In the genomic region with DNA sequence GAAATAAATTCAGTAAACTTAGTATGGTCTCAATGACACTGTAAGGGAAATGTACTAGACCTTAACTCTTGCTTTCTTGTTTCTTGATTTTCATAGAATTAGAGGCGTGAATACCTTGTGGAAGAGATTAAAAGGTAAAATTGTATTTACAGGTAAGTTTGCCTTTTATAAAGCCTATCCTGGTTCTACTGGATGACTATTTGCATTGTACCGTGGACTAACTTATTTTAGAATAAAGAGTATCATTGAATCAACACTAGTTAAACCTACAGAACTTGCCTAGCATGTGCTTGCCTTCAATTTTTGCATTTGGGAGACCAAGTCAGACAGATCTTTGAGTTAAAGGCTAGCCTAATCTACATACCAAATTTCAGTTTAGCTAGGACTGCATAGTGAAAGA, we compare ENCODE assay signal across 8 mouse cellular contexts. TPM values are rescaled to one million over a fixed set of nuclear protein-coding genes. Genes with fewer than 3 reads are reported as not detected.
DNase-seq lines count a peak whose midpoint lies in the region; ATAC-seq and TF ChIP-seq lines count a peak whose summit lies in the region.

No protein-coding gene starts in this region.

- peak overlapping the region; percentile 59; the same call in 1 of the 2 replicates for H3K9ac ChIP-seq in kidney, embryonic 16.5 days (replicated peaks; ENCODE audit: low read length)
- H3K9ac ChIP-seq in hindbrain, postnatal 0 days (replicated peaks; ENCODE audit: low read length), result peak overlapping the region; percentile 95
- peak overlapping the region; percentile 93 for H3K9ac ChIP-seq in midbrain, embryonic 15.5 days

- peak overlapping the region; percentile 95 for H3K4me3 ChIP-seq in kidney, embryonic 16.5 days (ENCODE audit: low read length)
- H3K4me3 ChIP-seq in embryonic facial prominence, embryonic 10.5 days, result peak overlapping the region; percentile 80
- peak overlapping the region; percentile 81 for H3K4me3 ChIP-seq in hindbrain, postnatal 0 days (ENCODE audit: low read length)
- peak overlapping the region; percentile 75 for H3K4me3 ChIP-seq in midbrain, embryonic 15.5 days
- H3K4me3 ChIP-seq in thymus, adult 2 months (ENCODE audit: control insufficient read depth, insufficient read depth, low read length), result no peak overlapping the region

- no peak for ATAC-seq in kidney, embryonic 16.5 days (ENCODE audit: low FRiP score, low TSS enrichment)
- no peak for ATAC-seq in hindbrain, postnatal 0 days
- ATAC-seq in midbrain, embryonic 15.5 days (replicated peaks), result no peak

- no peak for TF ChIP-seq POLR2A in thymus, adult 2 months (IDR thresholded peaks at IDR 0.05; ENCODE audit: control insufficient read depth, extremely low read depth, insufficient read depth, low read length, poor library complexity)

- no peak for DNase-seq in kidney, adult 8-10 months
- DNase-seq in embryonic facial prominence, embryonic 10.5 days (ENCODE audit: low spot score), result no peak
- DNase-seq in hindbrain, postnatal 0 days (ENCODE audit: low spot score), result no peak
- no peak for DNase-seq in ovary, postnatal 10 days (ENCODE audit: low spot score)
- no peak for DNase-seq in spleen, postnatal 14 days (ENCODE audit: low spot score in 2 of 2)
- no peak for DNase-seq in thymus, adult 2 months

- H3K27me3 ChIP-seq in kidney, embryonic 16.5 days (ENCODE audit: insufficient read depth, low read length), result no peaks in the 10 kb centered on the region
- H3K27me3 ChIP-seq in embryonic facial prominence, embryonic 10.5 days (replicated peaks; ENCODE audit: low read depth, poor library complexity, severe bottlenecking), result no peaks in the 10 kb centered on the region
- H3K27me3 ChIP-seq in hindbrain, postnatal 0 days (ENCODE audit: insufficient read depth, low read length), result no peaks in the 10 kb centered on the region
- no peaks in the 10 kb centered on the region for H3K27me3 ChIP-seq in midbrain, embryonic 15.5 days (replicated peaks)
- no peaks in the 10 kb centered on the region for H3K27me3 ChIP-seq in thymus, adult 2 months (ENCODE audit: control insufficient read depth, insufficient read depth, low read length)

- H3K36me3 ChIP-seq in kidney, embryonic 16.5 days (ENCODE audit: insufficient read depth, low read length), result peaks cover 31% of the 10 kb centered on the region
- H3K36me3 ChIP-seq in embryonic facial prominence, embryonic 10.5 days (replicated peaks), result peaks cover 49% of the 10 kb centered on the region
- H3K36me3 ChIP-seq in hindbrain, postnatal 0 days (ENCODE audit: insufficient read depth, low read length), result no peaks in the 10 kb centered on the region; the same call in 1 of the 2 replicates
- H3K36me3 ChIP-seq in midbrain, embryonic 15.5 days (replicated peaks), result 0 out of 2 replicates have a peak, but pooled peaks cover 4% of the 10 kb centered on the region
- peaks cover 13% of the 10 kb centered on the region for H3K36me3 ChIP-seq in thymus, adult 2 months (ENCODE audit: control insufficient read depth, insufficient read depth, low read length)

- H3K4me2 ChIP-seq in kidney, embryonic 16.5 days (replicated peaks; ENCODE audit: low read depth, low read length), result peak overlapping the region; percentile 66
- H3K4me2 ChIP-seq in hindbrain, postnatal 0 days (ENCODE audit: low read depth, low read length), result peak overlapping the region; percentile 64
- peak overlapping the region; percentile 59 for H3K4me2 ChIP-seq in midbrain, embryonic 15.5 days

- peaks cover 18% of the 10 kb centered on the region for H3K4me1 ChIP-seq in kidney, embryonic 16.5 days (ENCODE audit: insufficient read depth, low read length)
- peaks cover 18% of the 10 kb centered on the region for H3K4me1 ChIP-seq in embryonic facial prominence, embryonic 10.5 days
- H3K4me1 ChIP-seq in hindbrain, postnatal 0 days (ENCODE audit: insufficient read depth, low read length), result peaks cover 10% of the 10 kb centered on the region
- H3K4me1 ChIP-seq in midbrain, embryonic 15.5 days, result peaks cover 20% of the 10 kb centered on the region
- no peaks in the 10 kb centered on the region for H3K4me1 ChIP-seq in thymus, adult 2 months (replicated peaks; ENCODE audit: control insufficient read depth, insufficient read depth, low read length)

- TF ChIP-seq CTCF in hindbrain, postnatal 0 days (IDR thresholded peaks at IDR 0.05; ENCODE audit: low read depth), result no peak
- TF ChIP-seq CTCF in thymus, adult 2 months (IDR thresholded peaks at IDR 0.05; ENCODE audit: borderline replicate concordance, control insufficient read depth, extremely low read depth, insufficient read depth, low read length, poor library complexity), result no peak

- H3K27ac ChIP-seq in kidney, embryonic 16.5 days (ENCODE audit: low read length), result no peak overlapping the region
- peak overlapping the region; percentile 98 for H3K27ac ChIP-seq in embryonic facial prominence, embryonic 10.5 days (replicated peaks)
- H3K27ac ChIP-seq in hindbrain, postnatal 0 days, result peak overlapping the region; percentile 98; the same call in 1 of the 2 replicates
- H3K27ac ChIP-seq in midbrain, embryonic 15.5 days, result no peak overlapping the region
- H3K27ac ChIP-seq in thymus, adult 2 months (ENCODE audit: control insufficient read depth, insufficient read depth, low read length), result no peak overlapping the region

- H3K9me3 ChIP-seq in kidney, embryonic 16.5 days (ENCODE audit: low read length), result peaks cover 17% of the 10 kb centered on the region
- H3K9me3 ChIP-seq in embryonic facial prominence, embryonic 10.5 days, result no peaks in the 10 kb centered on the region
- no peaks in the 10 kb centered on the region for H3K9me3 ChIP-seq in hindbrain, postnatal 0 days (ENCODE audit: low read length)
- 0 out of 2 replicates have a peak, but pooled peaks cover 1% of the 10 kb centered on the region for H3K9me3 ChIP-seq in midbrain, embryonic 15.5 days

- WGBS in kidney, embryonic 16.5 days, result 44% methylated on average over 2 of the region's 2 CpGs
- WGBS in embryonic facial prominence, embryonic 10.5 days, result 61% methylated on average over 2 of the region's 2 CpGs
- 57% methylated on average over 2 of the region's 2 CpGs for WGBS in hindbrain, postnatal 0 days
- WGBS in midbrain, embryonic 15.5 days, result 58% methylated on average over 2 of the region's 2 CpGs
- WGBS in thymus, adult 2 months, result 63% methylated on average over 2 of the region's 2 CpGs

RNA-seq across cellular contexts. Expression of a gene that starts 1.0 kb away (rescaled TPM):
- polyA plus RNA-seq in kidney, embryonic 16.5 days (2015; fragmentation: Nextera tagmentation; extraction: Ambion mirVana), result 45.4 and 58.4 TPM in 2 replicates
- 49.9 and 53.5 TPM in 2 replicates for polyA plus RNA-seq in embryonic facial prominence, embryonic 10.5 days (2016; fragmentation: Nextera tagmentation; extraction: Ambion mirVana)
- total RNA-seq in hindbrain, postnatal 0 days (2014; rRNA removed), result 22.4 and 31.9 TPM in 2 replicates
- polyA plus RNA-seq in hindbrain, postnatal 0 days (2015; fragmentation: Nextera tagmentation; extraction: Ambion mirVana), result 24.7 and 25.1 TPM in 2 replicates
- 32.2 and 34.8 TPM in 2 replicates for polyA plus RNA-seq in midbrain, embryonic 15.5 days (2015; fragmentation: Nextera tagmentation; extraction: Ambion mirVana)
- polyA plus RNA-seq in thymus, adult 2 months (2012; rRNA removed), result 14.3 and 18.5 TPM in 2 replicates

Comparison
In these comparisons a context has a peak if more than half of its experiments do, and no peak if none do; other contexts are left out.
1. H3K27ac ChIP-seq: peak in embryonic facial prominence, embryonic 10.5 days (single experiment) and hindbrain, postnatal 0 days (single experiment); none in kidney, embryonic 16.5 days (single experiment), midbrain, embryonic 15.5 days (single experiment) and thymus, adult 2 months (single experiment).
2. Peak in every context shown above with its lines, with median percentiles within 50 percentile points of each other: H3K4me2 ChIP-seq and H3K9ac ChIP-seq.